Mouse (Mus musculus): ENCODE measurements around the gene Gm7694. TPM values are rescaled to one million over a fixed set of nuclear protein-coding genes. Genes with fewer than 3 reads are reported as not detected.

The Gm7694 gene
- polyA plus RNA-seq, 2 experiments = 0.94 to 1.5 TPM

GRCm38 (mm10) chr1:170277016-170277415, 29.1 kb downstream of the Gm7694 start, which contains the start of gene Sh2d1b1:
TSS of gene Sh2d1b1 (plus strand) at chr1:170277320.
- ATAC-seq (ENCODE audit: insufficient read depth) = no peak
- Histone ChIP-seq H3K36me3 (replicated peaks; ENCODE audit: control insufficient read depth, insufficient read depth, low read depth) (no peaks in the 10 kb centered on the region), H3K27me3 (ENCODE audit: control insufficient read depth, insufficient read depth, low read length) (no peaks in the 10 kb centered on the region), H3K4me3 (ENCODE audit: insufficient read depth in 1 of 2, low read depth in 2 of 2, low read length in 2 of 2) (no peak within 1 kb of the TSS), H3K4me2 (ENCODE audit: low read depth) (no peak within 1 kb of the TSS), H3K9ac (replicated peaks) (no peak within 1 kb of the TSS), H3K9me3 (ENCODE audit: control insufficient read depth, low read length) (no peaks in the 10 kb centered on the region), H3K27ac (no peak within 1 kb of the TSS), H3K4me1 (replicated peaks; ENCODE audit: control insufficient read depth in 2 of 2, insufficient read depth in 2 of 2, low read length in 1 of 2) (no peaks in the 10 kb centered on the region)
- no peak for TF ChIP-seq EP300 (IDR thresholded peaks at IDR 0.05; ENCODE audit: low read depth)
- no peak for TF ChIP-seq CTCF (IDR thresholded peaks at IDR 0.05; ENCODE audit: low read depth)
- WGBS (ENCODE audit: insufficient replicate concordance) = 42% methylated on average over 2 of the region's 3 CpGs
- no peak for DNase-seq (ENCODE audit: low read depth in 3 of 3, low spot score in 3 of 3)

- no peak overlapping the region for H3K27ac ChIP-seq
- H3K4me2 ChIP-seq (ENCODE audit: low read depth) = no peak overlapping the region
- ATAC-seq (ENCODE audit: insufficient read depth) (no peak), DNase-seq (ENCODE audit: low read depth in 3 of 3, low spot score in 3 of 3) (no peak)
- TF ChIP-seq CTCF (IDR thresholded peaks at IDR 0.05; ENCODE audit: low read depth) (no peak), EP300 (IDR thresholded peaks at IDR 0.05; ENCODE audit: low read depth) (no peak)
- no peaks in the 10 kb centered on the region for H3K36me3 ChIP-seq (replicated peaks; ENCODE audit: control insufficient read depth, insufficient read depth, low read depth)
- no peak overlapping the region for H3K9ac ChIP-seq (replicated peaks)
- no peaks in the 10 kb centered on the region for H3K9me3 ChIP-seq (ENCODE audit: control insufficient read depth, low read length)
- no peaks in the 10 kb centered on the region for H3K27me3 ChIP-seq (ENCODE audit: control insufficient read depth, insufficient read depth, low read length)
- no peak overlapping the region for H3K4me3 ChIP-seq (ENCODE audit: insufficient read depth in 1 of 2, low read depth in 2 of 2, low read length in 2 of 2)
- H3K4me1 ChIP-seq (replicated peaks; ENCODE audit: control insufficient read depth in 2 of 2, insufficient read depth in 2 of 2, low read length in 1 of 2) = no peaks in the 10 kb centered on the region
Measured at GRCm38 (mm10) chr1:170273252-170273651, 32.9 kb downstream of the Gm7694 start.

DNA sequence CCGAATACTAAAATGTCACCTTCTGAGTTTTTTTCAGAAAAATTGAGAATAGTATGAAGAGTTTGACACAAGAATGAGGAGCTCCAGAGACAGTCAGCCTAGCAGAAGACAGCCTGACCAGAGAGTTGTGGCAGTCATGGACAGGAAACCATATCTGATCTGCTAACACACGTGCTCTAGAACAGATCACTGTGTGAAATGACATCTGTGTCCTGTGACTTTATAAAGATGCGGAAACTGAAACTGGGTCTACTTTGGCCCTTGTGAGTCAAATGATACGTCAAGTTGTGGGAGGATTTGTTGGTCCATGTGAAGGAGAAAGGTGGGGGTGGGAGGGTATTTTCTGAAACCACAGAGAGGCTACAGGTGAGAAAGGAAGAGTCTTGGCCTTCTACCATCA, 35.4 kb downstream of the Gm7694 start:
- Histone ChIP-seq H3K27ac (no peak overlapping the region), H3K9ac (replicated peaks) (no peak overlapping the region), H3K4me3 (ENCODE audit: insufficient read depth in 1 of 2, low read depth in 2 of 2, low read length in 2 of 2) (no peak overlapping the region), H3K36me3 (replicated peaks; ENCODE audit: control insufficient read depth, insufficient read depth, low read depth) (no peaks in the 10 kb centered on the region), H3K4me1 (replicated peaks; ENCODE audit: control insufficient read depth in 2 of 2, insufficient read depth in 2 of 2, low read length in 1 of 2) (no peaks in the 10 kb centered on the region), H3K4me2 (ENCODE audit: low read depth) (no peak overlapping the region), H3K9me3 (ENCODE audit: control insufficient read depth, low read length) (no peaks in the 10 kb centered on the region), H3K27me3 (ENCODE audit: control insufficient read depth, insufficient read depth, low read length) (no peaks in the 10 kb centered on the region)
- TF ChIP-seq EP300 (IDR thresholded peaks at IDR 0.05; ENCODE audit: low read depth) (no peak), CTCF (IDR thresholded peaks at IDR 0.05; ENCODE audit: low read depth) (no peak)
- 34% methylated on average over 4 of the region's 4 CpGs for WGBS (ENCODE audit: insufficient replicate concordance)
- DNase-seq (ENCODE audit: low read depth in 3 of 3, low spot score in 3 of 3) (no peak), ATAC-seq (ENCODE audit: insufficient read depth) (no peak)

- no peak overlapping the region for H3K4me2 ChIP-seq (ENCODE audit: low read depth)
- H3K4me3 ChIP-seq (ENCODE audit: insufficient read depth in 1 of 2, low read depth in 2 of 2, low read length in 2 of 2) = no peak overlapping the region
- DNase-seq (ENCODE audit: low read depth in 3 of 3, low spot score in 3 of 3) = no peak
- no peaks in the 10 kb centered on the region for H3K4me1 ChIP-seq (replicated peaks; ENCODE audit: control insufficient read depth in 2 of 2, insufficient read depth in 2 of 2, low read length in 1 of 2)
- ATAC-seq (ENCODE audit: insufficient read depth) = no peak
- H3K9me3 ChIP-seq (ENCODE audit: control insufficient read depth, low read length) = no peaks in the 10 kb centered on the region
- no peak overlapping the region for H3K9ac ChIP-seq (replicated peaks)
- no peak overlapping the region for H3K27ac ChIP-seq
- TF ChIP-seq EP300 (IDR thresholded peaks at IDR 0.05; ENCODE audit: low read depth) (no peak), CTCF (IDR thresholded peaks at IDR 0.05; ENCODE audit: low read depth) (no peak)
- 47% methylated on average over 6 of the region's 6 CpGs for WGBS (ENCODE audit: insufficient replicate concordance)
- no peaks in the 10 kb centered on the region for H3K36me3 ChIP-seq (replicated peaks; ENCODE audit: control insufficient read depth, insufficient read depth, low read depth)
- H3K27me3 ChIP-seq (ENCODE audit: control insufficient read depth, insufficient read depth, low read length) = no peaks in the 10 kb centered on the region
Measured at GRCm38 (mm10) chr1:170270281-170270680, 35.9 kb downstream of the Gm7694 start.

DNA sequence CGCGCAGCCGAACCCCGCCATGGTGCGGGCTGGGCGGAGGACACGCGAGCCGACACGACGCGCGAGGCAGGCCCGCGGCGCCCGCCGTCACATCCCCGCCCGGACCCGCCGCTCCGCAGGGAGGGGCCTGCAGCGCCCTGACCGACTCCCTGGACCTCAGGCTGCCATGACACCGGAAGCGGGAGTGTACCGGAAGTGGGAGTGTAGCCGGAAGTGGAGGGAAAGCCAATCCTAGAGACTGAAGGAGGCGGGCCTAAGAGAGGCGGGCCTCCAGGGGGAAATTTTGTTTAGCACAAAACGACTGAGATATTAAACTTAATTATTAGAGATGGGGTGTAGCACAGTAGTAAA, 50.6 kb downstream of the Gm7694 start:
- 19% methylated on average over 29 of the region's 32 CpGs for WGBS (ENCODE audit: insufficient replicate concordance)
- H3K9ac ChIP-seq (replicated peaks) = peak overlapping the region; percentile 41

More for the DNA sequence above, 50.6 kb downstream of the Gm7694 start:
- no peaks in the 10 kb centered on the region for H3K9me3 ChIP-seq (ENCODE audit: control insufficient read depth, low read length)
- H3K36me3 ChIP-seq (replicated peaks; ENCODE audit: control insufficient read depth, insufficient read depth, low read depth) = no peaks in the 10 kb centered on the region
- peak overlapping the region; percentile 59 for H3K4me2 ChIP-seq (ENCODE audit: low read depth)
- TF ChIP-seq CTCF (IDR thresholded peaks at IDR 0.05; ENCODE audit: low read depth) (no peak), EP300 (IDR thresholded peaks at IDR 0.05; ENCODE audit: low read depth) (no peak)
- no peaks in the 10 kb centered on the region for H3K27me3 ChIP-seq (ENCODE audit: control insufficient read depth, insufficient read depth, low read length)
- H3K4me3 ChIP-seq (ENCODE audit: insufficient read depth in 1 of 2, low read depth in 2 of 2, low read length in 2 of 2) = peak overlapping the region; percentile 59 to 66
- no peaks in the 10 kb centered on the region for H3K4me1 ChIP-seq (replicated peaks; ENCODE audit: control insufficient read depth in 2 of 2, insufficient read depth in 2 of 2, low read length in 1 of 2)
- ATAC-seq (ENCODE audit: insufficient read depth) (peak; percentile 79), DNase-seq (ENCODE audit: low read depth in 3 of 3, low spot score in 3 of 3) (peak; percentile 42 to 57 (median 52))
- H3K27ac ChIP-seq = no peak overlapping the region

Measured in liver, embryonic 14.5 days (tissue).